Mouse (Mus musculus) megakaryocyte, embryonic 14.5 days (primary cell): Measurements from ENCODE around the gene Rab3il1.

Experiments
- FLI1 ChIP-seq: IDR thresholded peaks from 2 replicates; pipeline ENCODE4 v1.6.1; 2012; ENCODE audit warnings: low read length, inconsistent platforms, mixed read lengths
- GATA1 ChIP-seq: IDR thresholded peaks from 3 replicates; pipeline ENCODE4 v1.6.1; 2012; ENCODE audit warnings: mixed read lengths, low read length, inconsistent platforms, borderline replicate concordance

DNA sequence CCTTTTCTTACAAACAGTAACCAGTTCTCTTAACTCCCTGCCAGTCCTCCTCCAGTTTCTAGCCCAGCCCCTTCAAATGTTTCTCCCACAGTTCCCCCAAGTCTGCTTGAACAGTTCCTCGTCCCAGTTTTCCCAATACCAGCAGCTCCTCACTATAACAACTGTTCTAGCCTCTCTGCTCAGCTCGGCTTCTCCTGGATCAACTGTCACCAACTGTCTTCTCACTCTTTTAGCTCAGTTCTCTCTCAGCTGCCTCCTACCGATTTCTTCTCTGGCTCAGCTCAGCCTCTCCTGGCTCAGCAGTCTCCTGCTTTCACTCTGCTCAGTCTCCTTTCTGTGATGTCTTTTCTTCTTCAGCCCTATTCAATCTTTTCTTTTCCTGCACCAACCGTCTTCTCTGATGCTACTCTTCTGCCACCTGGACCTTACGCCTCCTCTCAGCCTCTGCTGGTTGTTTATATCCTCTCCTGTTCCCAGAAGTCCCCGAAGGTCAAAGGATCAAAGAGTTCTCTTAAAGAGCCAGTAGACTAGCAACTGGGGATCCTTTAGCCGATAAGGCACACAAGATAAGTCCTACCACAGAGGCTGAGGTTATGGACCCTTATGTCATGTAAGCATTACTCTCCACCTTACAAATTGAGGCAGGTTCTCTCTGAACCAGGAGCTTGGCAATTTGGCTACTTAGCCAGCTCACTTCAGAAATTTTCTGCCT is 37.1 kb upstream of the Rab3il1 start:
- TF ChIP-seq GATA1 (no peak), FLI1 (no peak)
